In the genomic region with DNA sequence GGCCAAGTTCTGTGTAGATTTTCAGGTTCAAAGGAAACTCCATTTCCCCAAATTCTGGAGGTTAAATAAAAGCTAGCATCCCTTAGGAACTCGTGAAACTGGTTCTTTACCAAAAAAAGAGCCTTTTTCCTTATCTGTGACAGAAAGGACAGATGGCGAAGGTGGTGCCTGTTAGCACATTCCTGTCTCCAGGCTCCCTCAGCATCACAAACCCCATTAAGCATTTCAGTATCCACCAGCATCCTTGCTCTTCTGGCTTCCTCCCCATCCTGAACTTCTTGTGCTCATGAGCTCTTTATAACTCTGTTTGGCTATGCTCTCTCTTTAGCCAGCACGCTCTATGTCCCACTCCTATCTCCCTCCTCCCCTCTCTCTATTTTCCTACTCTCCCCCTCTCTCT, we compare ENCODE assay signal across 23 mouse cellular contexts.
DNase-seq lines count a peak whose midpoint lies in the region; ATAC-seq lines count a peak whose summit lies in the region.
"Had no signal": no experiment of that assay in that cellular context is flagged by ENCODE, and none has a peak within 500 bp of the region (broad histone marks: within the 10 kb centered on the region; RNA-seq: fewer than 3 reads in every experiment).

No protein-coding gene starts in this region.

- H3K4me3 ChIP-seq in hindbrain, embryonic 13.5 days: no peak overlapping the region

- no peak for DNase-seq in frontal cortex, postnatal 36 days (ENCODE audit: low spot score in 2 of 2)
- DNase-seq in right cerebral cortex, adult 18-20 months: peak; percentile 15
- no peak for DNase-seq in right cerebral cortex, postnatal 25 days
- DNase-seq in brain, adult 2 months (ENCODE audit: low read depth, low spot score): peak; percentile 67
- peak; percentile 44 for DNase-seq in telencephalon, adult 2 months (ENCODE audit: low read depth, low spot score)
- no peak for DNase-seq in heart, adult 11 months
- DNase-seq: adrenal gland, adult 2 months; adrenal gland, adult 8-10 months; adrenal gland, postnatal 10 days; adrenal gland, postnatal 14 days; adrenal gland, postnatal 25 days; adrenal gland, postnatal 36 days; B cell, adult 2 months; cerebellum, adult 11 months; cerebellum, adult 11-12 months; cerebellum, adult 18-20 months had no signal

- H3K36me3 ChIP-seq in hindbrain, embryonic 13.5 days: no peaks in the 10 kb centered on the region
- H3K36me3 ChIP-seq: G1E had no signal

- 87% methylated on average over 3 of the region's 3 CpGs for WGBS in hindbrain, embryonic 13.5 days

- ATAC-seq in frontal cortex, adult (ENCODE audit: low TSS enrichment): peak; percentile 95
- ATAC-seq in hindbrain, embryonic 13.5 days (ENCODE audit: low FRiP score): no peak
- ATAC-seq: activated CD4-positive, CD25-positive, alpha-beta regulatory T cell, adult 4 months; CD4-positive, CD25-positive, alpha-beta regulatory T cell, adult 4 months; Patski had no signal

- no peaks in the 10 kb centered on the region for H3K27me3 ChIP-seq in hindbrain, embryonic 13.5 days
- H3K27me3 ChIP-seq: CH12.LX, Patski had no signal

- H3K9ac ChIP-seq in hindbrain, embryonic 13.5 days: no peak overlapping the region

- H3K4me1 ChIP-seq in hindbrain, embryonic 13.5 days (replicated peaks): no peaks in the 10 kb centered on the region

- no peak overlapping the region for H3K4me2 ChIP-seq in hindbrain, embryonic 13.5 days

- no peak overlapping the region for H3K27ac ChIP-seq in hindbrain, embryonic 13.5 days

- no peaks in the 10 kb centered on the region for H3K9me3 ChIP-seq in hindbrain, embryonic 13.5 days

Comparison
In these comparisons a context has a peak if more than half of its experiments do, and no peak if none do; other contexts are left out.
1. DNase-seq: peak in right cerebral cortex, adult 18-20 months (single experiment), brain, adult 2 months (single experiment) and telencephalon, adult 2 months (single experiment); none in frontal cortex, postnatal 36 days (0 of 2), right cerebral cortex, postnatal 25 days (single experiment) and heart, adult 11 months (single experiment).